ENCODE assay signal across 8 mouse cellular contexts in the genomic region with DNA sequence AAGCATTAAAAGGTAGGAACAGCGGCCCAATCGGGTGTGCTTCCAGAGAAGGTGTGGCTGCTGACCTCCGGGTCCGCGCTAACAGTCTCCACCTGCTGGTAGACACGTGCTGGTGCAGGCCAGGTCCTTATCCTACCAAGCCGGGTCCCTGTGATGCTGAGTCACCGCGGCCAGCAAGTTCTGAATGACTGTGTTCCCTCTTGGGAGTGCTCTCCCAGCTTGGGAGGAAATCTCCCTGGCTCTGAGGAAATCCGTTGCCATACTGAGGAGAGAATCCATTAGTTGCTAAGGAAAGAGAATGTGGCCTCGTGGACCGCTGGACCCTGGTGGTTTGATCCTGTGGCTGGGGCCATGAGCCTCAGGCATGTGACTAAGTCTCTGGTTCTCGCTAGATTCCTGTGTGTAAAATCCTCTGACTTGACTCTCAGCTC.
DNase-seq lines count a peak whose midpoint lies in the region; ATAC-seq and TF ChIP-seq lines count a peak whose summit lies in the region.

No protein-coding gene starts in this region.

- no peak overlapping the region for H3K27ac ChIP-seq in embryonic facial prominence, embryonic 11.5 days (replicated peaks; ENCODE audit: low read depth, low read length)
- no peak overlapping the region for H3K27ac ChIP-seq in heart, embryonic 16.5 days (ENCODE audit: low read length)
- H3K27ac ChIP-seq in liver, postnatal 0 days (ENCODE audit: low read depth) = no peak overlapping the region

- DNase-seq in adrenal gland, postnatal 25 days = peak; percentile 89
- DNase-seq in embryonic facial prominence, embryonic 11.5 days (ENCODE audit: low spot score) = peak; percentile 77
- peak; percentile 25 to 75 for DNase-seq in layer of hippocampus, adult 18-20 months (ENCODE audit: low spot score in 2 of 2)
- peak; percentile 85 for DNase-seq in liver, postnatal 0 days
- DNase-seq in retina, adult 2 months (ENCODE audit: low read depth, low spot score) = peak; percentile 23
- DNase-seq in thymus, postnatal 36 days = peak; percentile 76

- peaks cover 43% of the 10 kb centered on the region for H3K4me1 ChIP-seq in E14TG2a.4 (replicated peaks; ENCODE audit: low read depth, low read length)
- H3K4me1 ChIP-seq in embryonic facial prominence, embryonic 11.5 days (ENCODE audit: control insufficient read depth, insufficient read depth, low read length) = no peaks in the 10 kb centered on the region
- H3K4me1 ChIP-seq in heart, embryonic 16.5 days (ENCODE audit: control insufficient read depth, insufficient read depth, low read length) = 0 out of 2 replicates have a peak, but pooled peaks cover 4% of the 10 kb centered on the region
- no peaks in the 10 kb centered on the region for H3K4me1 ChIP-seq in liver, postnatal 0 days (ENCODE audit: insufficient read depth)

- no peak for TF ChIP-seq EP300 in liver, postnatal 0 days (IDR thresholded peaks at IDR 0.05; ENCODE audit: low read depth)

- 0 out of 2 replicates have a peak overlapping the region, but pooled peaks have one; percentile 5 for H3K4me3 ChIP-seq in E14TG2a.4 (replicated peaks; ENCODE audit: low read length)
- no peak overlapping the region for H3K4me3 ChIP-seq in embryonic facial prominence, embryonic 11.5 days (ENCODE audit: low read depth, low read length)
- H3K4me3 ChIP-seq in heart, embryonic 16.5 days (ENCODE audit: low read length) = no peak overlapping the region
- no peak overlapping the region for H3K4me3 ChIP-seq in liver, postnatal 0 days (ENCODE audit: low read depth, low read length)

- WGBS in embryonic facial prominence, embryonic 11.5 days = 27% methylated on average over 13 of the region's 13 CpGs
- WGBS in heart, embryonic 16.5 days = 24% methylated on average over 13 of the region's 13 CpGs
- WGBS in liver, postnatal 0 days (ENCODE audit: insufficient replicate concordance) = 9% methylated on average over 13 of the region's 13 CpGs

- H3K4me2 ChIP-seq in embryonic facial prominence, embryonic 11.5 days (ENCODE audit: low read depth, low read length) = no peak overlapping the region
- 0 out of 2 replicates have a peak overlapping the region, but pooled peaks have one; percentile 6 for H3K4me2 ChIP-seq in heart, embryonic 16.5 days (ENCODE audit: low read depth, low read length)
- no peak overlapping the region for H3K4me2 ChIP-seq in liver, postnatal 0 days (ENCODE audit: low read depth, low read length)

- H3K36me3 ChIP-seq in E14TG2a.4 (ENCODE audit: insufficient read depth, low read length) = no peaks in the 10 kb centered on the region
- no peaks in the 10 kb centered on the region for H3K36me3 ChIP-seq in embryonic facial prominence, embryonic 11.5 days (replicated peaks; ENCODE audit: control insufficient read depth, insufficient read depth, low read depth, low read length)
- no peaks in the 10 kb centered on the region for H3K36me3 ChIP-seq in heart, embryonic 16.5 days (ENCODE audit: control insufficient read depth, insufficient read depth)
- H3K36me3 ChIP-seq in liver, postnatal 0 days (replicated peaks; ENCODE audit: insufficient read depth, low read length) = no peaks in the 10 kb centered on the region

- ATAC-seq in embryonic facial prominence, embryonic 11.5 days (replicated peaks; ENCODE audit: insufficient number of reproducible peaks, low FRiP score, low TSS enrichment, low read depth) = peak; percentile 48; the same call in 1 of the 2 replicates
- peak; percentile 62; the same call in 1 of the 2 replicates for ATAC-seq in heart, embryonic 16.5 days (replicated peaks; ENCODE audit: extremely low read depth, insufficient read depth, low FRiP score)
- peak; percentile 90 for ATAC-seq in liver, postnatal 0 days

- no peaks in the 10 kb centered on the region for H3K27me3 ChIP-seq in E14TG2a.4 (ENCODE audit: insufficient read depth, low read length)
- no peaks in the 10 kb centered on the region for H3K27me3 ChIP-seq in embryonic facial prominence, embryonic 11.5 days (ENCODE audit: control insufficient read depth, insufficient read depth, low read length)
- no peaks in the 10 kb centered on the region for H3K27me3 ChIP-seq in heart, embryonic 16.5 days (ENCODE audit: control insufficient read depth, insufficient read depth, low read length)
- no peaks in the 10 kb centered on the region for H3K27me3 ChIP-seq in liver, postnatal 0 days (ENCODE audit: insufficient read depth, low read length)

- H3K9me3 ChIP-seq in E14TG2a.4 (ENCODE audit: low read length) = peaks cover 17% of the 10 kb centered on the region
- H3K9me3 ChIP-seq in embryonic facial prominence, embryonic 11.5 days (replicated peaks; ENCODE audit: control insufficient read depth, low read length) = no peaks in the 10 kb centered on the region
- no peaks in the 10 kb centered on the region for H3K9me3 ChIP-seq in heart, embryonic 16.5 days (replicated peaks; ENCODE audit: control insufficient read depth, low read length)
- no peaks in the 10 kb centered on the region for H3K9me3 ChIP-seq in liver, postnatal 0 days (ENCODE audit: low read length)

- H3K9ac ChIP-seq in embryonic facial prominence, embryonic 11.5 days (replicated peaks; ENCODE audit: low read length) = no peak overlapping the region
- H3K9ac ChIP-seq in heart, embryonic 16.5 days (ENCODE audit: low read length) = no peak overlapping the region
- no peak overlapping the region for H3K9ac ChIP-seq in liver, postnatal 0 days (replicated peaks)

- peak; percentile 79 for TF ChIP-seq CTCF in E14TG2a.4 (conservative IDR thresholded peaks at IDR 0.05; ENCODE audit: low read length)
- peak; percentile 97 for TF ChIP-seq CTCF in liver, postnatal 0 days (IDR thresholded peaks at IDR 0.05; ENCODE audit: low read depth)

Comparison
In these comparisons a context has a peak if more than half of its experiments do, and no peak if none do; other contexts are left out.
1. DNase-seq: peak in every context shown above with its lines; median percentile 89 in adrenal gland, postnatal 25 days; 85 in liver, postnatal 0 days; 77 in embryonic facial prominence, embryonic 11.5 days; 76 in thymus, postnatal 36 days; 50 in layer of hippocampus, adult 18-20 months; 23 in retina, adult 2 months.